Mouse (Mus musculus): ENCODE results near the gene AC134908.4. TPM values are rescaled to one million over a fixed set of nuclear protein-coding genes. Genes with fewer than 3 reads are reported as not detected.

Gene AC134908.4
- total and polyA plus RNA-seq, 2 experiments = 0.28 to 0.37 TPM

DNA sequence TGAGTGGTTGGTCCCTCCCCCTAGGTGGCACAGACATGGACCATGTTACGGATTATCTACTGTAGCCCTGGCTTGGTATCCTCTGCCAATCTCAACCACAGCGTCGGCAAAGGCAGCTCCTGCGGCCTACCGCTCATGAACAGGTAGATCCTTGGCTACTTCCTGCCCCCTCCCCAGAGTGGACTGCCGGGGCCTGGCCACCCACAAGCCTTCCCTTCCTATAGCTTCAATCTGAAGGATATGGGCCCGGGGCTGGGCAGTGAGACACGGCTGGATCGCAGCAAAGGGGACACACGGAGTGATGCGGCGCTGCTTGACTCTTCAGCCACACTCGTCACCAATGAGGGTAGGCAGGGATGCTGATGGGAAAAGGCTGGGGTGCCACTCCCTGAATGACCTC, 31.6 kb upstream of the AC134908.4 start:
- WGBS = 96% methylated on average over 13 of the region's 13 CpGs
- Histone ChIP-seq H3K4me1 (ENCODE audit: control insufficient read depth, insufficient read depth, low read length) (peaks cover 31% of the 10 kb centered on the region), H3K9ac (ENCODE audit: low read depth, low read length) (no peak overlapping the region), H3K27me3 (ENCODE audit: control insufficient read depth, insufficient read depth, low read length) (no peaks in the 10 kb centered on the region), H3K4me3 (ENCODE audit: insufficient read depth, low read depth, low read length) (no peak overlapping the region), H3K79me2 (ENCODE audit: control insufficient read depth, insufficient read depth, low read length) (peaks cover 25% of the 10 kb centered on the region), H3K36me3 (ENCODE audit: control insufficient read depth, insufficient read depth, low read length) (0 out of 2 replicates have a peak, but pooled peaks cover 4% of the 10 kb centered on the region), H3K27ac (replicated peaks; ENCODE audit: insufficient read depth, low read depth, low read length) (no peak overlapping the region)
- TF ChIP-seq CTCF (IDR thresholded peaks at IDR 0.05; ENCODE audit: low read depth, low read length) = no peak
- no peak for TF ChIP-seq POLR2A (IDR thresholded peaks at IDR 0.05; ENCODE audit: extremely low read depth, insufficient read depth, low read length)
- no peak for DNase-seq (ENCODE audit: extremely low read depth, low read depth, low spot score)

DNA sequence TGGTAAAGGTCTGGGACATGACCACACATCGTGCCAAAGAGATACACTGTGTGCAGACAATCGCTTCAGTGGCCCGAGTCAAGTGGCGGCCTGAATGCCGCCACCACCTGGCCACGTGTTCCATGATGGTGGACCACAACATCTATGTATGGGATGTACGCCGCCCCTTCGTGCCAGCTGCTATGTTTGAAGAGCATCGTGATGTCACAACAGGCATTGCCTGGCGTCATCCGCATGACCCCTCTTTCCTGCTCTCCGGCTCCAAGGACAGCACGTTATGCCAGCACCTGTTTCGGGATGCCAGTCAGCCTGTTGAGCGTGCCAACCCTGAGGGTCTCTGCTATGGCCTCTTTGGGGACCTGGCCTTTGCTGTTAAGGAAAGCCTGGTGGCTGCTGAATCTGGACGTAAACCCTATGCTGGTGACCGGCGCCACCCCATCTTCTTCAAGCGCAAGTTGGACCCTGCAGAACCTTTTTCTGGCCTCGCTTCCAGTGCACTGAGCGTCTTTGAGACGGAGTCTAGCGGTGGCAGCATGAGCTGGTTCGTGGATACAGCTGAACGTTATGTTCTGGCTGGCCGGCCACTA, 30.6 kb upstream of the AC134908.4 start:
- no peaks in the 10 kb centered on the region for H3K27me3 ChIP-seq (ENCODE audit: control insufficient read depth, insufficient read depth, low read length)
- no peak for TF ChIP-seq POLR2A (IDR thresholded peaks at IDR 0.05; ENCODE audit: extremely low read depth, insufficient read depth, low read length)
- no peak for TF ChIP-seq CTCF (IDR thresholded peaks at IDR 0.05; ENCODE audit: low read depth, low read length)
- peaks cover 17% of the 10 kb centered on the region for H3K79me2 ChIP-seq (ENCODE audit: control insufficient read depth, insufficient read depth, low read length)
- no peak overlapping the region for H3K4me3 ChIP-seq (ENCODE audit: insufficient read depth, low read depth, low read length)
- H3K27ac ChIP-seq (replicated peaks; ENCODE audit: insufficient read depth, low read depth, low read length) = no peak overlapping the region
- DNase-seq (ENCODE audit: extremely low read depth, low read depth, low spot score) = no peak
- H3K9ac ChIP-seq (ENCODE audit: low read depth, low read length) = no peak overlapping the region
- 97% methylated on average over 27 of the region's 27 CpGs for WGBS
- H3K36me3 ChIP-seq (ENCODE audit: control insufficient read depth, insufficient read depth, low read length) = 0 out of 2 replicates have a peak, but pooled peaks cover 4% of the 10 kb centered on the region
- H3K4me1 ChIP-seq (ENCODE audit: control insufficient read depth, insufficient read depth, low read length) = peaks cover 22% of the 10 kb centered on the region

DNA sequence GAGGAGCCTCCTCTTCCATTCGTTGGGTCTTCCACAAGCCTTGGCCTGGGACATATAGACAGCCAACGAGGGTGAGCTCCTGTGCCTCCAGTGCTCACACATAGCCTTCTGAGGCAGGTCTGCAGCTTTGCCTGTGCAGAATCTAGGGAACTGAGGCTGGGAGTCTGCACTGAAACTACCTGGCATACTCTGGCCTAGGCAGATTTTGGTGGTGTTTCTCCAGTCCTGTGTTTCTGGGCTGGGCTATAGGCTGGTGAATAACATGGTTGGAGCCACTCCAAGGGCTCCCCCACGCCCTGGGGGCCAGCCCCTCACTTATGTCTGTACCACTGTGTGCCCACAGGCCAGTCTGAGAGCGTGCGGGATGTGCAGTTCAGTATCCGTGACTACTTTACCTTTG, 29.9 kb upstream of the AC134908.4 start:
- no peak for DNase-seq (ENCODE audit: extremely low read depth, low read depth, low spot score)
- Histone ChIP-seq H3K27me3 (ENCODE audit: control insufficient read depth, insufficient read depth, low read length) (no peaks in the 10 kb centered on the region), H3K27ac (replicated peaks; ENCODE audit: insufficient read depth, low read depth, low read length) (no peak overlapping the region), H3K9ac (ENCODE audit: low read depth, low read length) (no peak overlapping the region), H3K4me1 (ENCODE audit: control insufficient read depth, insufficient read depth, low read length) (peaks cover 16% of the 10 kb centered on the region), H3K4me3 (ENCODE audit: insufficient read depth, low read depth, low read length) (no peak overlapping the region), H3K36me3 (ENCODE audit: control insufficient read depth, insufficient read depth, low read length) (0 out of 2 replicates have a peak, but pooled peaks cover 2% of the 10 kb centered on the region), H3K79me2 (ENCODE audit: control insufficient read depth, insufficient read depth, low read length) (peaks cover 11% of the 10 kb centered on the region)
- TF ChIP-seq POLR2A (IDR thresholded peaks at IDR 0.05; ENCODE audit: extremely low read depth, insufficient read depth, low read length) = no peak
- TF ChIP-seq CTCF (IDR thresholded peaks at IDR 0.05; ENCODE audit: low read depth, low read length) = no peak
- 91% methylated on average over 6 of the region's 6 CpGs for WGBS

DNA sequence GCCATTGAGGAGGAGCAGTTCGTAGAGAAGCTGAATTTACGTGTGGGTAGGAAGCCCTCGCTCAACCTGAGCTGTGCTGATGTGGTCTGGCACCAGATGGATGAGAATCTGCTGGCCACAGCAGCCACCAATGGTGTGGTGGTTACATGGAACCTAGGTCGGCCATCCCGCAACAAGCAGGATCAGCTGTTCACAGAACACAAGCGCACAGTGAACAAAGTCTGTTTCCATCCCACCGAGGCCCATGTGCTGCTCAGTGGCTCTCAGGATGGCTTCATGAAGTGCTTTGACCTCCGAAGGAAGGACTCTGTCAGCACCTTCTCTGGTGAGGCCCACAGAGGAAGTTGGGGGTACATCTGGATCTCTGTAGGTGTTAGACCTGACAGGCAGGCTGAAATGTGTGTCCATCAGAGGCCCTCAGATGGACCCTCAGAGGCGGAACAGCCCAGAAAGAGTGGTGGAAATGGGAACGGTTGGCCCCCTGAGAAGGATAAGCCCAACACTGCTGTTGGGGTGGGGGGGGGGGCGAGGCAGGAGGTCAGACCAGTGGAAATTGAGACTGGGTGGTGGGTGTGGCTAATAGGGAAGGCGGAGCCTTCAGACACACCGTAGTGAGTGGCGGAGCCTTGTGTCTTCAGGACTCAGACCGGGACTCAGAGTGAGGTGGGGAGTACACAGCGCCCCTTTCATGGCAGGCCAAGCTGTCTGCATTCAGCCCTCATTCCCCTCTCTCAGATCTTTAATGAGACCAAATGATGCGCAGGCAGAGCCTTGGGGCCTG, 29.1 kb upstream of the AC134908.4 start:
- Histone ChIP-seq H3K27ac (replicated peaks; ENCODE audit: insufficient read depth, low read depth, low read length) (no peak overlapping the region), H3K36me3 (ENCODE audit: control insufficient read depth, insufficient read depth, low read length) (no peaks in the 10 kb centered on the region), H3K27me3 (ENCODE audit: control insufficient read depth, insufficient read depth, low read length) (peaks cover 3% of the 10 kb centered on the region), H3K4me1 (ENCODE audit: control insufficient read depth, insufficient read depth, low read length) (peaks cover 13% of the 10 kb centered on the region), H3K9ac (ENCODE audit: low read depth, low read length) (peak overlapping the region; percentile 64; the same call in 1 of the 2 replicates), H3K79me2 (ENCODE audit: control insufficient read depth, insufficient read depth, low read length) (peaks cover 11% of the 10 kb centered on the region), H3K4me3 (ENCODE audit: insufficient read depth, low read depth, low read length) (peak overlapping the region; percentile 58)
- no peak for DNase-seq (ENCODE audit: extremely low read depth, low read depth, low spot score)
- TF ChIP-seq CTCF (IDR thresholded peaks at IDR 0.05; ENCODE audit: low read depth, low read length) (no peak), POLR2A (IDR thresholded peaks at IDR 0.05; ENCODE audit: extremely low read depth, insufficient read depth, low read length) (no peak)
- 77% methylated on average over 17 of the region's 17 CpGs for WGBS

GRCm38 (mm10) chr17:25823452-25823851, 28.0 kb upstream of the AC134908.4 start, which contains the start of gene Wdr24:
Gene Wdr24 (plus strand): TSS chr17:25823627.
- TF ChIP-seq POLR2A (IDR thresholded peaks at IDR 0.05; ENCODE audit: extremely low read depth, insufficient read depth, low read length) = no peak
- TF ChIP-seq CTCF (IDR thresholded peaks at IDR 0.05; ENCODE audit: low read depth, low read length) = no peak
- WGBS = under 1% methylated on average over 18 of the region's 18 CpGs
- H3K4me3 ChIP-seq (ENCODE audit: insufficient read depth, low read depth, low read length) = peak within 1 kb of the TSS; percentile 58
- peaks cover 9% of the 10 kb centered on the region for H3K27me3 ChIP-seq (ENCODE audit: control insufficient read depth, insufficient read depth, low read length)
- peak; percentile 82 for DNase-seq (ENCODE audit: extremely low read depth, low read depth, low spot score)
- peaks cover 11% of the 10 kb centered on the region for H3K79me2 ChIP-seq (ENCODE audit: control insufficient read depth, insufficient read depth, low read length)
- no peak within 1 kb of the TSS for H3K27ac ChIP-seq (replicated peaks; ENCODE audit: insufficient read depth, low read depth, low read length)
- H3K9ac ChIP-seq (ENCODE audit: low read depth, low read length) = peak within 1 kb of the TSS; percentile 64
- peaks cover 10% of the 10 kb centered on the region for H3K4me1 ChIP-seq (ENCODE audit: control insufficient read depth, insufficient read depth, low read length)
- no peaks in the 10 kb centered on the region for H3K36me3 ChIP-seq (ENCODE audit: control insufficient read depth, insufficient read depth, low read length)

All from liver, adult 2 months (tissue).